Mouse (Mus musculus): Measurements from ENCODE around the gene Kif3a. TPM values are rescaled to one million over a fixed set of nuclear protein-coding genes. Genes with fewer than 3 reads are reported as not detected.

The Kif3a gene
- total RNA-seq, 1 experiment = 11.1 TPM

GRCm38 (mm10) chr11:53651441-53651840, 84.3 kb downstream of the Kif3a start:
- DNase-seq (ENCODE audit: low read depth, low spot score) = no peak
- no peaks in the 10 kb centered on the region for H3K9me3 ChIP-seq (ENCODE audit: control insufficient read depth, insufficient read depth, low read depth, low read length)

More at GRCm38 (mm10) chr11:53651441-53651840, 84.3 kb downstream of the Kif3a start:
- peaks cover 32% of the 10 kb centered on the region for H3K36me3 ChIP-seq (ENCODE audit: control insufficient read depth, insufficient read depth, low read length, poor library complexity, severe bottlenecking)
- no peak overlapping the region for H3K4me3 ChIP-seq (ENCODE audit: insufficient read depth in 1 of 2, low read depth in 1 of 2, low read length in 2 of 2, poor library complexity in 1 of 2, severe bottlenecking in 1 of 2)
- no peak for TF ChIP-seq MAFK (IDR thresholded peaks at IDR 0.05; ENCODE audit: insufficient read depth, low read depth, low read length)
- no peak for TF ChIP-seq CHD2 (IDR thresholded peaks at IDR 0.05; ENCODE audit: low read depth, low read length)
- no peaks in the 10 kb centered on the region for H3K4me1 ChIP-seq (ENCODE audit: control insufficient read depth in 2 of 2, insufficient read depth in 2 of 2, low read length in 2 of 2, poor library complexity in 1 of 2)
- in situ Hi-C loops (cut with MboI; ENCODE audit: low sequenced_read_pairs in 2 of 2, unreplicated experiment in 2 of 2) = no loop called here
- no peak overlapping the region for H3K27ac ChIP-seq (ENCODE audit: insufficient read depth, low read depth, low read length, poor library complexity, severe bottlenecking)
- no peak overlapping the region for H3K9ac ChIP-seq (ENCODE audit: insufficient read depth, low read depth, low read length, poor library complexity, severe bottlenecking)

Other genes with a start within 250 kb of the Kif3a start
- gene Zcchc10, start 242.7 kb upstream of the Kif3a start, total RNA-seq (2012; rRNA removed) = 8.4 and 12.9 TPM in 2 replicates
- 82.2 and 97.2 TPM in 2 replicates for gene Aff4, start 216.5 kb upstream of the Kif3a start, total RNA-seq (2012; rRNA removed)
- not detected in 2 replicates for gene Leap2, start 144.2 kb upstream of the Kif3a start, total RNA-seq (2012; rRNA removed)
- 57.8 and 76.9 TPM in 2 replicates for gene Uqcrq, start 136.5 kb upstream of the Kif3a start, total RNA-seq (2012; rRNA removed)
- gene Gdf9, start 136.4 kb upstream of the Kif3a start, total RNA-seq (2012; rRNA removed) = 0.21 and 0.45 TPM in 2 replicates
- not detected in 2 replicates for gene Gm10447, start 110.3 kb upstream of the Kif3a start, total RNA-seq (2012; rRNA removed)
- gene Shroom1, start 110.2 kb upstream of the Kif3a start, total RNA-seq (2012; rRNA removed) = 0.74 and 1.7 TPM in 2 replicates
- not detected in 2 replicates for gene Gm9837, start 96.9 kb upstream of the Kif3a start, total RNA-seq (2012; rRNA removed)
- gene Gm9945, start 87.2 kb upstream of the Kif3a start, total RNA-seq (2012; rRNA removed) = not detected in 2 replicates
- gene Sowaha, start 87.1 kb upstream of the Kif3a start, total RNA-seq (2012; rRNA removed) = 0.11 and 0.13 TPM in 2 replicates
- gene Sept8, start 48.1 kb upstream of the Kif3a start, total RNA-seq (2012; rRNA removed) = 14.3 and 16.8 TPM in 2 replicates
- not detected in 2 replicates for gene Il4, start 51.3 kb downstream of the Kif3a start, total RNA-seq (2012; rRNA removed)
- gene Il13, start 67.3 kb downstream of the Kif3a start, total RNA-seq (2012; rRNA removed) = not detected in 2 replicates
- gene Rad50, start 139.9 kb downstream of the Kif3a start, total RNA-seq (2012; rRNA removed) = 30.9 and 32.0 TPM in 2 replicates
- gene Il5, start 153.4 kb downstream of the Kif3a start, total RNA-seq (2012; rRNA removed) = not detected in 2 replicates
- 28.0 and 40.1 TPM in 2 replicates for gene Irf1, start 202.6 kb downstream of the Kif3a start, total RNA-seq (2012; rRNA removed)
- 0.22 and 0.53 TPM in 2 replicates for gene Gm17334, start 205.8 kb downstream of the Kif3a start, total RNA-seq (2012; rRNA removed)